Mouse (Mus musculus) hindbrain, embryonic 16.5 days (tissue): ENCODE measurements at regions not wholly inside any gene's neighbourhood (a gene's known extent, or its start where the extent isn't known, plus 50 kb on each side); places are given as distances from the start of the nearest gene placed in this dataset.
A peak's percentile ranks its signal among the peaks of the same experiment; 100 is the strongest.

Experiments used
- ATAC-seq: fragments of 200-750 bp; cut with Nextera tagmentation; 2 replicates; pipeline ENCODE4 v1.8.0; 2017; ENCODE audit warnings: moderate TSS enrichment, moderate library complexity
- H3K27ac ChIP-seq: fragments of 300-500 bp; sonication (generic); 2 replicates; pipeline ENCODE4 v1.5.1; 2014; ENCODE audit warnings: low read depth, mild to moderate bottlenecking, control low read depth, low read length, moderate library complexity
- H3K27me3 ChIP-seq: fragments of 300-500 bp; sonication (generic); replicated peaks from 2 replicates; pipeline ENCODE4 v1.6.1; 2014; ENCODE audit warnings: low read length; ENCODE audit not compliant: control insufficient read depth, insufficient read depth
- H3K36me3 ChIP-seq: fragments of 300-500 bp; sonication (generic); 2 replicates; pipeline ENCODE4 v1.6.1; 2014; ENCODE audit warnings: mild to moderate bottlenecking, low read length, moderate library complexity, mixed read lengths; ENCODE audit not compliant: control insufficient read depth, insufficient read depth
- H3K4me1 ChIP-seq: fragments of 300-500 bp; sonication (generic); 2 replicates; pipeline ENCODE4 v1.6.1; 2014; ENCODE audit warnings: low read depth, low read length; ENCODE audit not compliant: control insufficient read depth, insufficient read depth
- H3K4me2 ChIP-seq: fragments of 300-500 bp; sonication (generic); 2 replicates; pipeline ENCODE4 v1.6.1; 2014; ENCODE audit warnings: mild to moderate bottlenecking, low read length, control low read depth, moderate library complexity
- H3K4me3 ChIP-seq: fragments of 300-500 bp; sonication (generic); 2 replicates; pipeline ENCODE4 v1.5.1; 2014; ENCODE audit warnings: mild to moderate bottlenecking, low read length, control low read depth, moderate library complexity
- H3K9ac ChIP-seq: fragments of 300-500 bp; sonication (generic); 2 replicates; pipeline ENCODE4 v1.6.1; 2014; ENCODE audit warnings: low read depth, mild to moderate bottlenecking, control low read depth, low read length, moderate library complexity
- H3K9me3 ChIP-seq: fragments of 300-500 bp; sonication (generic); 2 replicates; pipeline ENCODE4 v1.6.1; 2014; ENCODE audit warnings: mild to moderate bottlenecking, low read length, moderate library complexity; ENCODE audit not compliant: control insufficient read depth
- WGBS: fragments of 180-500 bp; shearing (Covaris S2); extraction: QIAGEN DNeasy Blood & Tissue Kit; methylation state at CpG from one replicate; pipeline ENCODE4 v1.1.7; 2014; 5-methylcytosine and 5-hydroxymethylcytosine counted together

- ATAC-seq = no peak
These were observed 276.7 kb upstream of the Prox1 start for GRCm38 (mm10) chr1:190447253-190447652.

DNA sequence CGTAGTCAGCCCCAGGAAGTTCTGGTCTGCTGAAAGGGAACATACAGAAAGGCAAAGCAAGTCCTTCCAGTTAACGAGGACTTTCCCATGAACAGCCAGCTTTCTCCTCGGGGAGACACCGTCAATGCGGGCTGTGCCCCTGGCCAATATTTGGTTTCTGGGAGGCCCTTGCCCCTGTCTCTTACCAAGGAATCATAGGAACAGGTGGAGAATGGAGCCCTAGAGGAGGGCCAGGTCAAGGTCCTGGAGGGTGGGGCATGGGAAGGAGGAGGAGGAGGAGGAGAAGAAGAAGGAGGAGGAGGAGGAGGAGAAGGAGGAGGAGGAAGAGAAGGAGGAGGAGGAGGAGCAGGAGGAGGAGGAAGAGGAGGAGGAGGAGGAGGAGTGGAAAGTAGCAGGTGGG is 276.2 kb upstream of the Prox1 start:
- H3K27ac ChIP-seq = no peak overlapping the region
- H3K4me3 ChIP-seq = no peak overlapping the region
- WGBS = 86% methylated on average over 5 of the region's 5 CpGs
- H3K27me3 ChIP-seq = no peaks in the 10 kb centered on the region
- no peaks in the 10 kb centered on the region for H3K36me3 ChIP-seq
- ATAC-seq = no peak
- H3K9me3 ChIP-seq = no peaks in the 10 kb centered on the region
- H3K4me2 ChIP-seq = no peak overlapping the region
- H3K9ac ChIP-seq = no peak overlapping the region
- H3K4me1 ChIP-seq = no peaks in the 10 kb centered on the region

More at GRCm38 (mm10) chr1:190447253-190447652, 276.7 kb upstream of the Prox1 start:
- 88% methylated on average over 7 of the region's 7 CpGs for WGBS
- Histone ChIP-seq H3K4me3 (no peak overlapping the region), H3K27me3 (no peaks in the 10 kb centered on the region), H3K9ac (no peak overlapping the region), H3K4me1 (no peaks in the 10 kb centered on the region), H3K27ac (no peak overlapping the region), H3K36me3 (no peaks in the 10 kb centered on the region), H3K4me2 (no peak overlapping the region), H3K9me3 (no peaks in the 10 kb centered on the region)

- no peak overlapping the region for H3K27ac ChIP-seq
- ATAC-seq = no peak
These were observed 273.9 kb upstream of the Prox1 start for GRCm38 (mm10) chr1:190444366-190444765.

DNA sequence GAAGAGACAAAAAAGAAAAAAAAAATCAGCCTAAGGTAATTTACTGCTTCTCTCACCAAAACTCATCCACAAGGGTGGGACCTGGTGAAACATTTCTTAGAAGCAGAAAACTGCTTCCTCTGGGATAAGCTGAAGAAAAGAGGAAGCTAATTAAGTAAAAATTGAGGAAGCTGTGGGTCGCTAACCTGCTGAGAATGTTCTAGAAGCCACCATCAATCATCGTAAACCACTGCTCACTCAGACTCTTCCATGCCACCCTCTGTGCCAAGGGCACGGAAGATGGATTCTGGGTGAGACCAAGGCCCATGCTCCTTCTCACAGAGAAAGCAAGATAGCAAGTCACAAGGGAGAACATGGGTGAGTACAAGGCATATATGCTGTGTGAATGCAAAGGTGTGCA is 272.7 kb upstream of the Prox1 start:
- no peaks in the 10 kb centered on the region for H3K4me1 ChIP-seq
- 83% methylated on average over 3 of the region's 3 CpGs for WGBS
- no peak overlapping the region for H3K4me2 ChIP-seq
- no peaks in the 10 kb centered on the region for H3K36me3 ChIP-seq
- no peak overlapping the region for H3K4me3 ChIP-seq
- no peak overlapping the region for H3K9ac ChIP-seq
- no peaks in the 10 kb centered on the region for H3K9me3 ChIP-seq
- no peak for ATAC-seq
- no peaks in the 10 kb centered on the region for H3K27me3 ChIP-seq
- no peak overlapping the region for H3K27ac ChIP-seq

More at GRCm38 (mm10) chr1:190444366-190444765, 273.9 kb upstream of the Prox1 start:
- Histone ChIP-seq H3K9ac (no peak overlapping the region), H3K4me2 (no peak overlapping the region), H3K4me1 (no peaks in the 10 kb centered on the region), H3K9me3 (no peaks in the 10 kb centered on the region), H3K4me3 (no peak overlapping the region), H3K36me3 (no peaks in the 10 kb centered on the region), H3K27me3 (no peaks in the 10 kb centered on the region)
- 64% methylated on average over 9 of the region's 9 CpGs for WGBS

GRCm38 (mm10) chr1:190442166-190442565 is 271.7 kb upstream of the Prox1 start:
- Histone ChIP-seq H3K9ac (no peak overlapping the region), H3K4me1 (no peaks in the 10 kb centered on the region), H3K9me3 (no peaks in the 10 kb centered on the region), H3K27me3 (no peaks in the 10 kb centered on the region), H3K4me3 (no peak overlapping the region), H3K4me2 (no peak overlapping the region), H3K27ac (no peak overlapping the region), H3K36me3 (no peaks in the 10 kb centered on the region)
- 96% methylated on average over 4 of the region's 4 CpGs for WGBS
- ATAC-seq = no peak

DNA sequence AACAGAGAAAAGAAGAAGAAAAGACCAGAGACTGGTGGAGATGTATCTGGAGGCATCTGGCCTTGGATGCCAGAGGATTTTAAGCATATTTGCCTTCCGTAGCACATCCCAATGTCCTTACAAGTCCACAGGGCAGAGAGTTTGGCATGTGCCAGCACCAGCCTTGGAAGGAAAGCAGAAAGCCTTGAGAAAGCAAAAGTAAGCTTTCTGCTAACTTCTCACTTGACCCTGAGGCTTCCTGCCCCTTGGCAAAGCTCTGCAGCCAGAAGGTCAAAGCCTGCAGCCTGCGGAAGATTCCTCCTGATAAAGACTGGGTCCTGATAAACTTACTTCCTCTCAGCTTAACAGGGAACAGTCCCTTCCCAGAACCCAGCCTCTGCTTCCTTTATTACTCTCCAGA is 268.3 kb upstream of the Prox1 start:
- Histone ChIP-seq H3K9me3 (no peaks in the 10 kb centered on the region), H3K4me1 (no peaks in the 10 kb centered on the region), H3K9ac (no peak overlapping the region), H3K36me3 (no peaks in the 10 kb centered on the region), H3K4me2 (no peak overlapping the region), H3K27me3 (no peaks in the 10 kb centered on the region), H3K27ac (no peak overlapping the region), H3K4me3 (no peak overlapping the region)
- no peak for ATAC-seq
- WGBS = 73% methylated on average over 2 of the region's 2 CpGs

GRCm38 (mm10) chr1:190422874-190423273 is 252.4 kb upstream of the Prox1 start:
- WGBS = 50% methylated on average over 9 of the region's 9 CpGs
- peak; percentile 54 for ATAC-seq

DNA sequence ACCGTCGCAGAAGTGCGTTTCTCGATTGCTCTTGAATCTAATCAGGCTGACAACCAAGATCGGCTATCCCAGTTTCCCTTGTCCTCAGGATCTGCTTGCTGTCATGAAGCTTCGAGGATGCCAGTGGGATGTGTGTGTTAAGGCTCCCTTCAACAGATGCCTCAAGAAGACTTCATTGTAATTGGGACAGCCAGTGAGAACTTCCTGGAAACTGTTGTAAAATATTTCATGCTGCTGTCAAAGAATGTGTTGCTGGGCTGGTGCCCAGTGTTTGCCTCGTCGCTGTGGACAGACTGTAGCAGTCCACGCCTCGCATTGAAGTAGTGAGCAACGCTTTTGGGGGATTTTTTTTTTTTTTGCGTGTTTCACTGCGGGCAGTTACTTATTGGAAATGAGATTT is 249.2 kb upstream of the Prox1 start:
- 66% methylated on average over 13 of the region's 13 CpGs for WGBS
- no peak for ATAC-seq

More at GRCm38 (mm10) chr1:190422874-190423273, 252.4 kb upstream of the Prox1 start:
- H3K9me3 ChIP-seq = no peaks in the 10 kb centered on the region
- no peaks in the 10 kb centered on the region for H3K27me3 ChIP-seq
- H3K36me3 ChIP-seq = no peaks in the 10 kb centered on the region
- H3K4me3 ChIP-seq = no peak overlapping the region
- H3K27ac ChIP-seq = no peak overlapping the region
- no peak overlapping the region for H3K4me2 ChIP-seq
- H3K9ac ChIP-seq = no peak overlapping the region
- H3K4me1 ChIP-seq = no peaks in the 10 kb centered on the region

DNA sequence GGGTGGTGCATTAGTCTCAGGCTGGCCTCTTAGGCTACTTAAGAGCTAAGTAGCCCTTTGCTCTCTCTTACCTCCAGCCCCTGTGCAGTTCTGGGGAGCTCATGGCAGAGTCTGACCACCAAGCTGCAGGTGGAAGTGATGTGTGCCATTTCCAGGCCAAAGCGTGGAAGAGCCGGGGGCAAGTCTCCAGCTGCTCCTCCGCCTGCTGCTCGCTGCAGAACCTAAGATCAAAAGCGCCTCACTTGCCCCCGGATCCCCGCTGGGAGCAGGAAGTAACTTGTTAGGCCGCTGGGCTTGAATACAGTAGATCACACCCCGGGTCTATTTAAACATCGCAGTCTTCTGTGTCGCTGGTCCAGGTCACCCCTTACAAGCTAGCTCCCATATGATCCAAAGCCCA is 246.8 kb upstream of the Prox1 start:
- Histone ChIP-seq H3K36me3 (no peaks in the 10 kb centered on the region), H3K4me1 (no peaks in the 10 kb centered on the region), H3K9me3 (no peaks in the 10 kb centered on the region), H3K27ac (no peak overlapping the region), H3K9ac (no peak overlapping the region), H3K27me3 (no peaks in the 10 kb centered on the region), H3K4me2 (no peak overlapping the region), H3K4me3 (no peak overlapping the region)
- 23% methylated on average over 11 of the region's 11 CpGs for WGBS
- no peak for ATAC-seq

More for the DNA sequence above, 249.2 kb upstream of the Prox1 start:
- no peak overlapping the region for H3K4me2 ChIP-seq
- no peak overlapping the region for H3K27ac ChIP-seq
- H3K4me1 ChIP-seq = no peaks in the 10 kb centered on the region
- H3K9ac ChIP-seq = no peak overlapping the region
- no peak overlapping the region for H3K4me3 ChIP-seq
- no peaks in the 10 kb centered on the region for H3K9me3 ChIP-seq
- no peaks in the 10 kb centered on the region for H3K36me3 ChIP-seq
- no peaks in the 10 kb centered on the region for H3K27me3 ChIP-seq

GRCm38 (mm10) chr1:190411756-190412155 is 241.2 kb upstream of the Prox1 start:
- H3K4me1 ChIP-seq = no peaks in the 10 kb centered on the region
- no peak overlapping the region for H3K4me2 ChIP-seq
- H3K36me3 ChIP-seq = no peaks in the 10 kb centered on the region
- H3K9ac ChIP-seq = no peak overlapping the region
- no peak overlapping the region for H3K4me3 ChIP-seq
- no peak overlapping the region for H3K27ac ChIP-seq
- no peaks in the 10 kb centered on the region for H3K27me3 ChIP-seq
- ATAC-seq = no peak
- H3K9me3 ChIP-seq = no peaks in the 10 kb centered on the region
- WGBS = 81% methylated on average over 5 of the region's 5 CpGs
